Mouse (Mus musculus): Measurements from ENCODE around the gene Vmn2r52.
"Not testable (repeated sequence)": the region's sequence is repeated elsewhere in the genome, so short reads cannot be mapped to it uniquely, and the experiment has no call there.

Vmn2r52 gene

GRCm38 (mm10) chr7:10176473-10176872, at the start of gene Vmn2r52:
Gene Vmn2r52 (minus strand): TSS chr7:10176573.
- DNase-seq (ENCODE audit: low spot score in 2 of 2), result no peak

GRCm38 (mm10) chr7:10105641-10106040, 70.7 kb downstream of the Vmn2r52 start, which contains the start of gene Vmn2r51:
Gene Vmn2r51 (minus strand): TSS chr7:10105741.
- not testable (repeated sequence) for DNase-seq (ENCODE audit: low spot score in 2 of 2)
